ENCODE assay signal across 14 mouse cellular contexts in the genomic region with DNA sequence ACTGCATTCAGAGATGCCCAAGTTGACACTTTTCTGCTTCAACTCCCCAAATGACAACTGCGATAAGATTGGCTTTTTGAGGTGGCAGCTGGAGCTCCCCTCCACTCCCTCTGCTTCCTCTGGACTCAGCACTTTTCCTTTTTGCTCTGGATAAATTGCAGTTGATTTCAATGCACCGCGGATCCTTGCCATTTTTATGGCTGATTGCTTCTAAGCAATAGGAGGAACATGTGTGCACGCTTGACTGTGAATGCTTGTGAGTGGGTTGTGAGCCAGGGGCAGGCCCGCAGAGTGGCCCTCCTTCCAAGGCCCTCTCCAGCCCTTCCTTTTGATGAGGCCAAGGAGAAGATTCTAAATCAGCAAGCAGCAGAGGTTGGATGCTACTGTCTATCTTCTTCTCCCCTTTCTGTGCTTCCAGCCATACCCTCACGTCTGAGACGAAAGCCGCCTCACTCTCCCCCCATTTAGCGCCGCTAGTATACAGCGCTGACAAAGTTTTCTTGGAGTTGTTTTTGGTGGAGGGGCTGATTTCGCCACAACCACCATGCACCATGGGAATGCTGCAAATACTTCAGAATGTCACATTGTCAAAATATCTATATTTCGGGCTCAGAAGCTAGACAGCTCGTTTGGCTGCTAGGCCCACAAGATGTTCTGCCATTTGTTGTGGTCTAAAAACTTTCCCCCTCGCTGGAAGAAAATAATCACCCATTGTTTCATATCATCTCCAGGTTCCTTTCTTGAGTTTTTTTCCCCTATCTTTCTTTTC.
A peak's percentile ranks its signal among the peaks of the same experiment; 100 is the strongest.
DNase-seq lines count a peak whose midpoint lies in the region; ATAC-seq and TF ChIP-seq lines count a peak whose summit lies in the region.
"Had no signal": no experiment of that assay in that cellular context is flagged by ENCODE, and none has a peak within 500 bp of the region (broad histone marks: within the 10 kb centered on the region; RNA-seq: fewer than 3 reads in every experiment).

No protein-coding gene starts in this region.

- H3K4me2 ChIP-seq in forebrain, embryonic 12.5 days = no peak overlapping the region
- no peak overlapping the region for H3K4me2 ChIP-seq in forebrain, postnatal 0 days (ENCODE audit: low read depth)
- H3K4me2 ChIP-seq in neural tube, embryonic 15.5 days = no peak overlapping the region
- H3K4me2 ChIP-seq: embryonic facial prominence, embryonic 15.5 days; heart, embryonic 15.5 days; liver, embryonic 12.5 days had no signal

- H3K4me1 ChIP-seq in forebrain, embryonic 12.5 days = peaks cover 36% of the 10 kb centered on the region
- peaks cover 15% of the 10 kb centered on the region for H3K4me1 ChIP-seq in forebrain, postnatal 0 days (ENCODE audit: insufficient read depth)
- peaks cover 27% of the 10 kb centered on the region for H3K4me1 ChIP-seq in neural tube, embryonic 15.5 days
- H3K4me1 ChIP-seq: embryonic facial prominence, embryonic 15.5 days; heart, embryonic 15.5 days; liver, embryonic 12.5 days; megakaryocyte, embryonic 14.5 days had no signal

- H3K4me3 ChIP-seq in forebrain, embryonic 12.5 days (replicated peaks) = no peak overlapping the region
- H3K4me3 ChIP-seq in forebrain, postnatal 0 days (ENCODE audit: low read depth, low read length) = no peak overlapping the region
- H3K4me3 ChIP-seq in neural tube, embryonic 15.5 days (replicated peaks) = no peak overlapping the region
- H3K4me3 ChIP-seq: embryonic facial prominence, embryonic 15.5 days; heart, embryonic 15.5 days; liver, embryonic 12.5 days; megakaryocyte, embryonic 14.5 days had no signal

- 66% methylated on average over 15 of the region's 15 CpGs for WGBS in forebrain, embryonic 12.5 days
- WGBS in forebrain, postnatal 0 days = 42% methylated on average over 15 of the region's 15 CpGs
- 60% methylated on average over 15 of the region's 15 CpGs for WGBS in neural tube, embryonic 15.5 days

- no peak overlapping the region for H3K9ac ChIP-seq in forebrain, embryonic 12.5 days
- no peak overlapping the region for H3K9ac ChIP-seq in forebrain, postnatal 0 days
- no peak overlapping the region for H3K9ac ChIP-seq in neural tube, embryonic 15.5 days (replicated peaks)
- H3K9ac ChIP-seq: embryonic facial prominence, embryonic 15.5 days; heart, embryonic 15.5 days; liver, embryonic 12.5 days had no signal

- H3K9me3 ChIP-seq in forebrain, embryonic 12.5 days = no peaks in the 10 kb centered on the region
- no peaks in the 10 kb centered on the region for H3K9me3 ChIP-seq in forebrain, postnatal 0 days (ENCODE audit: low read length)
- no peaks in the 10 kb centered on the region for H3K9me3 ChIP-seq in neural tube, embryonic 15.5 days (replicated peaks)
- H3K9me3 ChIP-seq: embryonic facial prominence, embryonic 15.5 days; heart, embryonic 15.5 days; liver, embryonic 12.5 days had no signal

- H3K27me3 ChIP-seq in forebrain, embryonic 12.5 days = no peaks in the 10 kb centered on the region
- no peaks in the 10 kb centered on the region for H3K27me3 ChIP-seq in forebrain, postnatal 0 days (ENCODE audit: insufficient read depth, low read length)
- H3K27me3 ChIP-seq in neural tube, embryonic 15.5 days (replicated peaks) = no peaks in the 10 kb centered on the region
- H3K27me3 ChIP-seq: CH12.LX; embryonic facial prominence, embryonic 15.5 days; heart, embryonic 15.5 days; liver, embryonic 12.5 days; megakaryocyte, embryonic 14.5 days had no signal

- TF ChIP-seq CTCF in forebrain, postnatal 0 days (IDR thresholded peaks at IDR 0.05; ENCODE audit: low read depth) = no peak

- no peaks in the 10 kb centered on the region for H3K36me3 ChIP-seq in forebrain, embryonic 12.5 days (replicated peaks)
- H3K36me3 ChIP-seq in forebrain, postnatal 0 days (ENCODE audit: insufficient read depth) = no peaks in the 10 kb centered on the region
- no peaks in the 10 kb centered on the region for H3K36me3 ChIP-seq in neural tube, embryonic 15.5 days
- H3K36me3 ChIP-seq: embryonic facial prominence, embryonic 15.5 days; heart, embryonic 15.5 days; liver, embryonic 12.5 days had no signal

- H3K27ac ChIP-seq in forebrain, embryonic 12.5 days = peak overlapping the region; percentile 46; the same call in 1 of the 2 replicates
- H3K27ac ChIP-seq in forebrain, postnatal 0 days (ENCODE audit: low read depth, low read length) = peak overlapping the region; percentile 75
- H3K27ac ChIP-seq in neural tube, embryonic 15.5 days (replicated peaks) = peak overlapping the region; percentile 51; the same call in 1 of the 2 replicates
- H3K27ac ChIP-seq: embryonic facial prominence, embryonic 15.5 days; heart, embryonic 15.5 days; liver, embryonic 12.5 days had no signal

- intact Hi-C loops in left cerebral cortex, postnatal 4 days (cut with DNase I) = no loop called here
- intact Hi-C loops in left cerebral cortex, postnatal 14 days (cut with DNase I) = no loop called here

- DNase-seq in left cerebral cortex, postnatal 4 days = peak; percentile 53
- DNase-seq in left cerebral cortex, postnatal 14 days (ENCODE audit: low spot score in 2 of 2) = no peak
- DNase-seq in forebrain, postnatal 0 days = peak; percentile 59
- no peak for DNase-seq in adrenal gland, postnatal 10 days
- no peak for DNase-seq in adrenal gland, adult 2 months
- DNase-seq: cerebellum, postnatal 36 days had no signal

- ATAC-seq in forebrain, embryonic 12.5 days (ENCODE audit: low FRiP score) = 0 out of 2 replicates have a peak, but pooled peaks have one; percentile 15
- ATAC-seq in forebrain, postnatal 0 days = peak; percentile 71
- no peak for ATAC-seq in neural tube, embryonic 15.5 days (ENCODE audit: low FRiP score)
- ATAC-seq: liver, embryonic 12.5 days; lung, postnatal 0 days had no signal

Comparison
In these comparisons a context has a peak if more than half of its experiments do, and no peak if none do; other contexts are left out.
1. DNase-seq: peak in left cerebral cortex, postnatal 4 days (single experiment) and forebrain, postnatal 0 days (single experiment); none in left cerebral cortex, postnatal 14 days (0 of 2), adrenal gland, postnatal 10 days (single experiment) and adrenal gland, adult 2 months (single experiment).
2. Peak in every context shown above with its lines, with median percentiles within 50 percentile points of each other: H3K27ac ChIP-seq.